Mouse (Mus musculus): ENCODE data around the gene Gja10.

GRCm38 (mm10) chr4:32569054-32569453, 33.5 kb downstream of the Gja10 start:
- no peak for TF ChIP-seq POLR2A (IDR thresholded peaks at IDR 0.05; ENCODE audit: control insufficient read depth, low read depth, low read length)
- no peak for TF ChIP-seq CTCF (IDR thresholded peaks at IDR 0.05; ENCODE audit: control insufficient read depth, insufficient read depth, insufficient replicate concordance, low read depth, low read length)
